Mouse (Mus musculus): ENCODE results near the gene Pdcd11.

Gene Pdcd11

DNA sequence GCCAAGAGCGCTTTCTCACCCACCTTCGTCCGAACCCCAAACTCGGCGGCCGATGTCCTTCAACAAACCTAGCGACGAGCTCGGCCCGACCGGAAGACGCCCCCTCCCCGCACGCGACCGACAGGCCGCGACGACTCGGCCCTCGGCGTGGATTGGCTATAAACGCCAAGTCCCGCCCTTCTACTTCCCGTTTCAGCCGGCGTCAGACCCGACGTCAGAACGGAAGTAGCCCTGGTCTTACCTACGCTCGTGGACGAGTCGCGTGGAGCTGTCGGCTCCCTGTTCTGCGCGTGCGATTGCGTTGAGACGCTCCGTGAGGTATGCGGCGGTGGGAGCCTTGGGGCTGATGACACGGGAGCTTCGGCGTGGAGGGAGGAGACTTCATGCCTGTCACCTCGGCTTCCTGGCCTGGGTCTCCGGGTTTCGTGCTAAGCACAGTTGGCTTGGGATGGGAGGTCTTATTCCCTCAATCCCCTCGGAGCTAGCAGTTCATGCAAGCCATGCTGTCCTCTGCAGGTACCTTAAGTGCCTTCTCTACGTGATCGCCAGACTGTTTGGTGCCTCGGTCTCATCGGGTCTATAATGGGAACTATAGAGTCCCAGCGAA is at the start of gene Pdcd11, which contains the start of gene Usmg5:
TSS of gene Pdcd11 (plus strand) at position 219 of the 607 bp plus-strand sequence.
TSS of gene Usmg5 (minus strand) at position 98 of the 607 bp plus-strand sequence.
- DNase-seq = peak; percentile 98

DNA sequence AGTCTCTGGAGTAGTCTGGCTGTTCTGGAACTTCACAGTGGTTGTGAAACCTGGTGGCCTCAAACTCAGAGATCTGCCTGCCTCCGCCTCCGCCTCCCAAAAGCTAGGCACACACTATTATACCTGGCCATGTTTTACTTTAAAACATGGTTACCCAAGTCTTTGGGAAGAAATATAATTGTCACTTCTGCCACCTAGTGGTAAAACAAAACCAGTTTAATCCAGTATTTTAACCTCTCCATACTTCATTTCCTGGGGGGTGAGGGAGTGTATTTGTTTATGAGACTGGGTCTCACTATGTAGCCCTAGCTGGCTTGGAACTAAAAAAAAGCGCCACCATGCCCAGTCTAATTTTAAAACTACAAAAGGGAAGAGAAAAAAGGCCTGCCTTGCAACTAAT is 47.0 kb upstream of the Pdcd11 start:
- DNase-seq = peak; percentile 26

DNA sequence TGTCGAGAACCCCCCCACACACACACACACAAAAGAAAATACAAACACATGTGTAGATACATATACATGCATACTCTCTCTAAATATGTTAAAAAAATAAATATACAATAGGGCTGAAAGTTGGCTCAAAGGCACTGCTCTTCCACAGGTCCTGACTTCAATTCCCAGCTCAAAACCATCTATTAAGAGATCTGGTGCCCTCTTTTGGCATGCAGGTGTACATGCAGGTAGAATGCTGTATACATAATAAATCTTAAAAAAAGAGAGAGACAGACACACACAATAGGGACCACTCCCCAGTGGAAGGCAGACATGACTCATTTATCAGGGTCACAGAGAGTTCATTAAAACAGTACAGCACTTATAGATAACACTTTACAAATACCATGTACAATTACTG is 44.2 kb upstream of the Pdcd11 start:
- DNase-seq = peak; percentile 14

DNA sequence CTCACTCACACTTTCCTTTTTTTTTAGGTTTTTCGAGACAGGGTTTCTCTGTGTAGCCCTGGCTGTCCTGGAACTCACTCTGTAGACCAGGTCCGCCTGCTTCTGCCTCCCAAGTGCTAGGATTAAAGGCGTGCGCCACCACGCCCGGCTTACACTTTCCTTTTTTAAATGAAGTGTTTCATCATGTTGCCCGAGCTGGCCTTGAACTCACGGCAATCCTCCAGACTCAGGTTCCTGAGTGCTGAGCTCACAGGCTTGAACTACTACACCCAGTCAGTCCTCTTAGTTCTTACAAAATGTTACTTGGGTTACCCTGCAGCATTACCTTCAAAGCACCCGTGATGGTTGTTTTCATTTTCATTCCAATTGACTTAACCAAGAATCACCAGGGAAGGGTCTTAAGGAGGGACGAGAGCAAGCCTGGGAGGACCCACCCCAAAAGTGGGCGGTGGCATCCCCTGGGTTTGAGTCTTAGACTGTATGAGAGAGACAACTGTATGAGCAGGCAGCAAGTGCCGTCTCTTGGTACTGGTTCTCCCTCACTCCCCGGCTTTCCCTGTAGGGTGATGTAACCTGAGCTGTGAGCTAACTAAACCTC is 43.2 kb upstream of the Pdcd11 start:
- DNase-seq = no peak

DNA sequence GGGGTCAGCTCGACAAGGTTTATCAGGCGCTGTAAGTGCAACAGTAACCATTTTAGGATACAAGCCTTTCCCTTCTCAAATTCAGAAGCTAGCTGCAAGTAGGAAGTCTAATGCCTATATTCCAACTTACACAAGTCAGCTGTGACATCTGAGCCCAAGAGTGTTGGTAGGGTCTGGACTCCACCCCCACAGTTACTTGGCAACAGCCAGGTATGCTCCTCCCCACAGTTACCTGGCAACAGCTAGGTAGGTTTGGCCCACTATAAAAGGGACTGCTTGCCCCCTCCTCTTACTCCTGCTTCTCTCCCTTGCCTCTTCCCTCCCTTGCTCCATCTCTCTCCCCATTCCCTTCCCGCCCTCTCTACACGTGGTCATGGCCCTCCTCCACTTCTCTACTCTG is 41.5 kb upstream of the Pdcd11 start:
- DNase-seq = no peak

DNA sequence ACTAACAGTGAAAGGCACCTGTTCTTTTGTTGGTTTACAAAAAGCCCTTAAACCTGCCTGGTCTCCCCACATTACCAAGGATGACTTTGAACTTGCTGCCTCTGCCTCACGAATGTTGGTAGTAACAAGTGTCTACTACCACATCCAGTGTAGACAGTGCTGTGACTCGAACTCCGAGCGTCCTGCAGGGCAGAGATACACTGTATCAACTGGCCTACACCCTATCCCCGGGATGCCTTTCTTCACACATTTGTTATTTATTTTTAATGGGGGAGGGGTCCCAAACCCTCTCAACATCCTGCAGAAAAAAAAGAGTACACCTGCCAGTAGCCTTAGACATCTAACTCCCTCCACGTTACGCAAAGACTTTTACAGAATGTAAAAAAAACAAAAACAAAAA is 40.7 kb upstream of the Pdcd11 start:
- no peak for DNase-seq

DNA sequence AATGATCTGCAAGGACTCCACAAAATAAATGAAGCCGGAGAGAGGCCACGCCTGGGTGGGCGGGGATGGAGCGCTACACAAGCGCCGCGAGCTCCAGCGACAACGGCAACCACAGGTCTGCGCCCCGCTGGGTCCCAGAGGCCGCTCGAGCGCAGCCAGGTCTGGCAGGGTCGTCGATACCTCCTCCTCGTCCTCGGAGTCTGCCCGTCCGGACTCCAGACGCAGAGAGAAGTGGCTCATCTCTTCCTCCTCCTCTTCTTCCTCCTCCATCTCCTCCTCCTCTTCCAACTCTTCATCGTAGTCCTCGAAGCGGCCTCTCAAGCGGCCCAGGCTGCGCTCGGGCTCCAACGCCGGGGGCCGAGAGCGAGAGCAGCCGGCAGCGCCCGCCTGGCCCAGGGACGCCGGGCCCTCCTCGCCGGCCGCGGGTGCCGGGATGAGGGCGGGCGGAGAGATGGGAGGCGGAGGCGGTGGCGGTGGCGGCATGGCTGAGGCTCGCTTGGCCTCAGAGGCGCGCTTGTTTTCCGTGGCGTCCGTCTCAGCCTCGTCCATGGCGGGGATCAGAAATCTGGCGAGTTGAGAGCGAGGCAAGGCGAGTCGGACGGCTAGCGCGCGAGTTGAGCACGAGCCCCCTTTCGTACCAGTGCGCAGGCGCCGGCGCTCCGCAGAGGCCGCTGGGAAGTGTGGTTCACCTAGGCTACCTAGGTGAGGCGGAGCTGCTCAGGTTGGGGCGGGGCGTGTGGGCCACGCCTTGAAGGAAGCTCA is 40.1 kb upstream of the Pdcd11 start, which contains the start of gene Pcgf6:
TSS of gene Pcgf6 (minus strand) at position 636 of the 762 bp plus-strand sequence.
- peak; percentile 92 for DNase-seq

DNA sequence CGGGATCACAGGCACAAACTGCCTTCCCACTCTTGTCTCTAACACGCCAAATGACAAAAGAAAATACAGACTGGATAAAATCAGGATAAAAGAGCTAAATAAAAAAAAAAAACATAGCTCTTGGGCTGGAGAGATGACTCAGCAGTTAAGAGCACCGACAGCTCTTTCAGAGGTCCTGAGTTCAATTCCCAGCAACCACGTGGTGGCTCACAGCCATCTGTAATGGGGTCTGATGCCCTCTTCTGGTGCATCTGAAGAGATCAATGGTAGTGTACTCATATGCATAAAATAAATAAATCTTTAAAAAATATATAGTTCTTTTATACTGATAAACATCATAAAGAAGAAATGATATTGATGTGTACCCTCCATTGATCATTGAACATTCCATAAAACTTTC is 37.6 kb upstream of the Pdcd11 start:
- DNase-seq = no peak

DNA sequence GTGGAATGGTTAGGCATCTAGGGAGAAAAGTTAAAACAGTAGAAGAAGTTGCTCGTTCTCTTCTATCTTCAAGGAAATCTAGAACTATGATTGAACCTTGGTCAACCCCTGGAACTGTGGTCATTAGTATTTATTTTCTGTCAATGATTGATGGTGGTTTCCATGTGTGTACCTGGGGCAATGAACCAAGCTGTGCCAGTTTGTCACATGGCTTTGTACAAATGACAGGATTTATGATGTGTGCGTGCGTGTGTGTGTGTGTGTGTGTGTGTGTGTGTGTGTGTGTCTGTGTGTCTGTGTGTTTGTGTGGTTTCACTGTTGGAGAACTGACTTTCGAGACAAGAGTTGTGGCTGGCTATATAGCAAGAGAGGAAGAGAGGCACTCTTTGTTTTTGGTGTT is 37.1 kb upstream of the Pdcd11 start:
- DNase-seq = no peak

DNA sequence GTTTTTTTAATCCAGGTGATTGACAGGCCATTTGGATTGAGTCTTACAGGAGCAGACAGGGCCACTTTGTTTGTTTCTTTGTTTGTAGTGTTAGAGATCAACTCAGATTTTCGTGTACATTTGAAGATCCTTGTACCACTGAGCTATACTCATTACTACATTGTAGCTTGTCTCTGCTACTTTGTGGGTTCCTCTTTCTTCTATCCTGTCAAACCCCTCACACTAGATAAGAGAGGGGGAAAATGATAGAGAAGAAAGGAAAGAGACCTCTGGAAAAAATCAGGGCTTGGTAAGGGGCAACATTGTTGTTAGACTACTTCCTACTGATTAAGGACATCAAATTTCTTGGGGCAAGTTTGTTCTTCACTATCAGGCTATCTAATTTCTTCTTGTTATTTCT is 32.9 kb upstream of the Pdcd11 start:
- DNase-seq = no peak

DNA sequence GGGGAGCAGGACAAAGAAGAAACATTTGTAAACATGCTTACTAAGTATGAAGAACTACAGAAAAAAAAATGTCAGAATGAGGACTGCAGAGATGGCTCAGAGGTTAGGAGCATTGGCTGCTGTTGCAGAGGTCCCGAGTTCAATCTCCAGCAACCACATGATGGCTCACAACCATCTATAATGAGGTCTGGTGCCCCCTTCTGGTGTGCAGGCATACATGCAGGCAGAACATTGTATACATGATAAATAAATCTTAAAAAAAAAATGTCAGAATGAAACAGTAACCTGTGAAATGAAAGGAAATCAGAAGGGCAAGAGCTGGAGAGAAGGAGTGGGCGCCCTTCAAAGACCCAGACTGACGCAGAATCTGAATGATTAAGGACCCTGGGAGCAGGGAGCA is 24.7 kb upstream of the Pdcd11 start:
- DNase-seq = no peak

DNA sequence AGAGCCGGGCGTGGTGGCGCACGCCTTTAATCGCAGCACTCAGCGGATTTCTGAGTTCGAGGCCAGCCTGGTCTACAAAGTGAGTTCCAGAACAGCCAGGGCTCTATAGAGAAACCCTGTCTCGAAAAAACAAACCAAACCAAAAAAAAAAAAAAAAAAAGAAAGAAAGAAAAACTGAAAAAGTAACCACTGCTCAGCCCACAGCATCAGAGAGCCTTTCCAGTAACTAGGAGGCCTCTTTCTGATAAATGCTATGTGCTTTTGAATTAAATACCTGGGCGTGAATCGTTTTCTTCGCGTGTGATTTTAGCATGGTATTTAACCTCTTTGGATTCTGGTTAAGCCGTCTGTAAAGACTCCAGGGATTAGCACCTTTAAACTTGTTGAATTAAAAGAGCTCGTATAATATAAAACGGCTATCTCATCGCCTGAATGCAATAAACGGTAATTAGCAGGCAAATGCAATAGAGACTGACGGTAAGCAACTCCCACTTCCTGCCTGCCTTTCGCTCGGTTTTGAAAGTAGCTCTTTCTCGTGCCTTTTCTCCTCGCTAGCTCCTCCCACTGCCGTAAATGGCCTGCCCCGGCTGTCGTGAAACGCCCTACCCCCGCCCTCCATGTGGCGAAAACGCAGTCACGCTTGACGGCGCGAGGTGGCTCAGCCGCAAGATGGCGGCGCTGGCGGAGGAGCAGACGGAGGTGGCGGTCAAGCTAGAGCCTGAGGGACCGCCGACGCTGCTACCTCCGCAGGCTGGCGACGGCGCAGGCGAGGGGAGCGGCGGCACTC is 23.3 kb upstream of the Pdcd11 start, which contains the start of gene Taf5:
TSS of gene Taf5 (plus strand) at position 651 of the 787 bp plus-strand sequence.
- DNase-seq = peak; percentile 99

DNA sequence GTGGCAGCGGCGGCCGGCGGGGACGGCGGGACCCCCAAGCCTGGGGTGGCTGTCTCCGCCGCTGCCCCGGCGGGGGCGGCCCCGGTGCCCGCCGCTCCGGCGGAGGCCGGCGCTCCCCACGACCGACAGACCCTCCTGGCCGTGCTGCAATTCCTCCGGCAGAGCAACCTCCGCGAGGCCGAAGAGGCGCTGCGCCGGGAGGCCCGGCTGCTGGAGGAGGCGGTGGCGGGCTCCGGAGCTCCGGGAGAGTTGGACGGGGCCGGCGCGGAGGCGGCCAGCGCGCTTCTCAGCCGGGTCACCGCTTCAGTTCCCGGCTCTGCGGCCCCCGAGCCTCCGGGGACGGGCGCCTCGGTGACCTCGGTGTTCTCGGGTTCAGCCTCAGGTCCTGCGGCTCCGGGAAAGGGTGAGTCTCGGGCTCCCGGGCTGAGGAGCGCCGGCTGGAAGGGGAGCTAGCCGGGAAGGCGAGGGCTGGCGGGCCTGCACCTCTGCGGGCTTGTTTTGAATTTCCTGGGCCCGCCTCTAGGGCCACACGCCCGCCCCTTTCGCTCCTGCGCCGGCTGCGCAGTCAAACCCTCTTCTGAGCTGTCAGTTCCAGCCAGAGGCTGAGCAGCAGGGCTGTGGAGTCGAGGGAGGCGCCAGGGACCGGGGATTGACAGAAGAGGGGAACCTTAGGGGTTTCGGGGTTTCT is 22.5 kb upstream of the Pdcd11 start:
- DNase-seq = peak; percentile 91

DNA sequence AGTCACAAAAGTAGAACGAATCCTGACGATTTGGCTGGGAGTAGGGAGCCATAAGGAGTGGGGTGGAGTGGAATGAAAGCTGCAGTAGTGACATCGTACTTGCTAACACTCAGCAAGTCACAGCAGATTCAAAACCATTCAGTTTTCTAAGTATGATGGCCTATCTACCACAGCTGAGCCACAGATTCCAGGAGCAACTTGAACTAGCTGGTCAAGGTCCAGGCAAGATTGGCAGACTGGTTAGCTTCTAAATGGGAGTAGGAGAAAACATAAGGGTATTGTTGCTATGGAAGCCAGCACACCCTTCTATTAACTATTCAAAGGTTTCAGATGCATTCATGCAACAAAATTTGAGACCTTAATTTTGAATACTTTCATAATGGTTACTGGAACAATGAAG is 2.3 kb upstream of the Pdcd11 start:
- DNase-seq = no peak

DNA sequence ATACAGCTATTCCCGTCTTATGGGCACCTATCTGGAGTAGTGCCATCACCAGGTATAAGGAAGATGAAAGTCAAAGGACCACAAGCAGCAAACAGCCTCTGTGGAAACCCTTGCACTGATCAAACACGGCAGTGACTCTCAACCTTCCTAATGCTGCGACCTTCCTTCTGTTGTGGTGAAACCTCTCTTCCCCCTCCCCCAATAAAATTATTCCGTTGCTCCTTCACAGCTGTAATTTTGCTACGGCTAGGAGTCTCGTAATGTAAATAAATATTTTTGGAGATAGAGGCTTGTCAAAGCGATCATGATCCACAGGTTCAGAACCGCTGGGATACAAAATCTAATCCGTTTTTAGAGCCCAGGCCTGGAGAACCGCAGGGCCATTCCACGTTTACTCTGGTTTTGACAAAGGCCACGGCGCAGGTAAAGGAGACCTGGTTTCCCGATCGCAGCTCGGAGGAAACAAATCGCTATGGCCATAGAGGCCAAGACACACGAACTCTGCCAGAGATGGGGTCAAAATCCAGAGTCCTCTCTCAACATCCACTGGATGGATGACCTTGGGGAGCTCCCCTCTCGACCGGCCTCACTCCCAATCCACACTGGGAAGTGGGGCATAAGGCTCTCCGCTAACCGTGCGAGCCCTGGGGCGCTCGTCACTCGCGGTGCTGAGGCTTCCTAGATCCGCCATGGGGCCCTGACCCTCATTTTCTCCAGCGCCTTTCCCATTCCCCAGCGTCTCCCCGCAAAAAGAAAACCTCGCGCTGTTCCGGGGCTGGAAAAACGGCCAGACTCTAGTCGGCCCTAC is 646 bp upstream of the Pdcd11 start:
- DNase-seq = no peak

DNA sequence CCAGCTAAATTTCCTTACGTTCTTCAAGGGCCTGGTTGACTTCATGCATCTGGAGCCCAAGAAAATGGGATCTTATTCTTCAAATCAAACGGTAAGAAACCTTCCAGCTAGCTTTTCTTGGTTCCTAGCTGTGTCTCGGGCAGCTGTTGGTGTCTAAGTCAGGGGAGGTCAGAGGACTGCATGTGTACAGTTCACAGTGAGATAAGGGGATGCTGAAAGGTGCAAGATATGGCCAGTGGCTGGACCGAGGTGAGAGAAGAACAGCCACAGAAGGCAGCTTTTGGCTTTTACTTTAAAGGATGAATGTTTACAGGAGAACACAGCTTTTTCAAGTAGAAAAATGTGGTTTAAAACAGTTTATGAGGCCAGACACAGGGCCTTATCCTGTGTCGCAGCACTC is 10.5 kb downstream of the Pdcd11 start:
- no peak for DNase-seq

DNA sequence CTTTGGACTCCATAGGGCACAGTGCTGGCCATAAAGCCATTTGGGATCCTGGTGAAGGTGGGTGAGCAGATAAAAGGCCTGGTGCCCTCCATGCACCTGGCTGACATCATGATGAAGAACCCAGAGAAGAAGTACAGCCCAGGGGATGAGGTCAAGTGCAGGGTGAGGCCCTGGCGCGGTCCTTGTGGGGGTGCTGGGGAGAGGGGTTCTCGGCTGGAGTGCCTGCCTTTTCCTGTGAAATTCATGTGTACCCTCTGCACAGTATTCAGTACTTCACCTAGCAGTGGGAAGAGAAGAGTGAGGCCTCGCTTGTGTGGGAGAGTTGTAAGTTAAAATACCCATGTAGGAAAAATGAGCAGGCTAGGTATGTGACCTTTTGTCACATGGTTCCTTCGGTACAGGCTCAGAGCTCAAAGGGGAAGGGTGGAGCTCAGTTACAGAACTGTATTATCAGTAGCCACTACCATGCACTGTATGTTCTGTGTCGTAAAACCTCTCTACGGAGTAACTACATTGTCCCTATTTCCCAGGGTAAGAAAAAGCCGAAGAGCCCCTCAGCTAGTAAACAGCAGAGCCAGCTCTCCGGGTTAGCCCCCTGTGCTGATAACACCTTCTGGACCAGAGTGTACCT is 14.2 kb downstream of the Pdcd11 start:
- DNase-seq = no peak

DNA sequence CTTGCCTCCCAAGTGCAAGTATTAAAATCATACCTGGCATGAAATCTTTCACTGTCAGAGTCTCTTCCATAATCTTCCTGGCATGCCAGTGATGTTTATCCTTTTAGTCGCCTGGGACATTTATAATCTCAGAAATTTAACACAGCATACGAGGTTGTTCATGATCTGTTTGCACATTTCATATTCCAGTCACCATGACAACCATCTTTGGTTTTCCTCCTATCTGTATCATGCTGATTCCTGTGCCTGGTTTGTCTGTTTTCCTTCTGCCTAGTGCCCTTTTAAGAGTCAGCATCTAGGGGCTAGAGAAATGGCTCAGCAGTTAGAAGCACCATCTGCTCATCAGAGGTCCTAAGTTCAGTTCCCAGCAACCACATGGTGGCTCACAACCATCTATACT is 28.1 kb downstream of the Pdcd11 start:
- DNase-seq = no peak

DNA sequence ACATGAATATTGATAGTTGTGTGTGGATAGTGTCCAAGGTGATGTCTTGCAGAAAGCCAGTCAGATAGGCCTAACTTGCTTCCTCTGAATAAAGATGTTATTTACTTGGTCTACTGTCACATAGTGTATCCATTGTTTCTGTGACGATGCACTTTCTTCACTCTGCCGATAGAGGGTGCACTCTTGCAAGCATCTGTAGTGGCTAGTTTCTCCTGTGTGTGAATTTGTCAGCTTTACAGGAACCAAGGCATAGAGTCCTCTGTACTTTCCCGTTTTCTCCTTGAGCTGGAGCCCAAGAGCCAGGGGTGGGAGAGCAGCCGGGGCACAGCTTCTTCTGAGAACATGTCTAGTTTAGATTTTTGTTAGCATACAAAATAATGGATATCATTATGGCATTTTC is 30.5 kb downstream of the Pdcd11 start:
- DNase-seq = peak; percentile 62

DNA sequence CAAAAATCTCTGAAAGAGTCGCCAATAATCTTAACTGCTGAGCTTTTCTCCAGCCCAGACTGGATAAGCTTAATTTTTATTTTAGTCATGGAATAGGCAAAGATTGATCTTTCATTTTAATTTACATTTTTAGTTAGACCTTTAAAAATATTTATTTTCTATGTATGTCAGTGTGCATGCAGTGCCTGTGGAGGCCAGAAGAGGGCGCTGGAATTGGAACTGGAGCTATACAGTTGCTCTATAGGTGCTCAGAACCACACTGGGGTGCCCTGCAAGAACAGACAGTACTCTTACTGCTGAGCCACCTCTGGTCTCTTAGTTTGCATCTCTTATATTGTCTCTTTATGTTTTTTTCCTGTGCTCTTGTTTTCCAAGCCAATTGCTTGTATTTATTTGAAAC is 32.2 kb downstream of the Pdcd11 start:
- peak; percentile 50 for DNase-seq

DNA sequence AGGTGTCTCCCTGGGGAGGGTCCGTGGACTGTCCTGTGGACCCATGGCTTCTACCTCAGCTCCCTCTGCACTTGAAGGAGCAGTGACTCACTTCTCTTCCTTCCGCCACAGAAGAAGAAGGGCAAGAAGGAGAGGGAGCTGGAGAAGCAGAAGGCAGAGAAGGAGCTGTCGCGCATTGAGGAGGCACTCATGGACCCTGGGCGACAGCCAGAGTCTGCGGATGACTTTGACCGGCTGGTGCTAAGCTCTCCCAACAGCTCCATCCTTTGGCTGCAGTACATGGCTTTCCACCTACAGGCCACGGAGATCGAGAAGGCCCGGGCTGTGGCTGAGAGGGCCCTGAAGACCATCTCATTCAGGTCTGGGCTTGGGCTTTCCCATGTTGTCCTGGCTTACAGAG is 37.6 kb downstream of the Pdcd11 start:
- no peak for DNase-seq

All from embryo, embryonic 11 days (tissue).